Mouse (Mus musculus) intestine, postnatal 0 days (tissue): ENCODE measurements around the gene Sis. TPM values are rescaled to one million over a fixed set of nuclear protein-coding genes. Genes with fewer than 3 reads are reported as not detected.

Source experiments
- ATAC-seq: fragments of 200-750 bp; cut with Nextera tagmentation; 2 replicates; pipeline ENCODE4 v1.8.0; 2017; ENCODE audit warnings: mild to moderate bottlenecking, moderate TSS enrichment, moderate library complexity
- H3K27ac ChIP-seq: fragments of 300-500 bp; sonication (generic); 2 replicates; pipeline ENCODE4 v1.5.1; 2014; ENCODE audit warnings: mild to moderate bottlenecking, low read depth, low read length, moderate library complexity
- H3K27me3 ChIP-seq: fragments of 300-500 bp; sonication (generic); replicated peaks from 2 replicates; pipeline ENCODE4 v1.6.1; 2014; ENCODE audit warnings: low read length, mixed read lengths; ENCODE audit not compliant: control insufficient read depth, insufficient read depth
- H3K36me3 ChIP-seq: fragments of 300-500 bp; sonication (generic); 2 replicates; pipeline ENCODE4 v1.6.1; 2014; ENCODE audit warnings: mild to moderate bottlenecking, moderate library complexity; ENCODE audit not compliant: control insufficient read depth, insufficient read depth
- H3K4me1 ChIP-seq: fragments of 300-500 bp; sonication (generic); replicated peaks from 2 replicates; pipeline ENCODE4 v1.6.1; 2014; ENCODE audit warnings: antibody characterized with exemption, low read length, mixed read lengths; ENCODE audit not compliant: control insufficient read depth, insufficient read depth
- H3K4me2 ChIP-seq: fragments of 300-500 bp; sonication (generic); replicated peaks from 2 replicates; pipeline ENCODE4 v1.6.1; 2014; ENCODE audit warnings: low read depth, mild to moderate bottlenecking, moderate library complexity
- H3K4me3 ChIP-seq: fragments of 300-500 bp; sonication (generic); 2 replicates; pipeline ENCODE4 v1.5.1; 2014; ENCODE audit warnings: low read depth, low read length
- H3K9ac ChIP-seq: fragments of 300-500 bp; sonication (generic); 2 replicates; pipeline ENCODE4 v1.6.1; 2014; ENCODE audit warnings: mild to moderate bottlenecking, low read depth, low read length
- H3K9me3 ChIP-seq: fragments of 300-500 bp; sonication (generic); 2 replicates; pipeline ENCODE4 v1.6.1; 2016; ENCODE audit warnings: mixed run types; ENCODE audit not compliant: control insufficient read depth
- CTCF ChIP-seq: sonication (generic); IDR thresholded peaks from 2 replicates; pipeline ENCODE4 v1.5.1; 2016; ENCODE audit warnings: low read depth, mild to moderate bottlenecking, control low read depth, antibody characterized with exemption, moderate library complexity
- WGBS: fragments of 180-500 bp; shearing (Covaris S2); extraction: QIAGEN DNeasy Blood & Tissue Kit; methylation state at CpG from one replicate; pipeline ENCODE4 v1.1.7; 2014; 5-methylcytosine and 5-hydroxymethylcytosine counted together
- polyA plus RNA-seq: library from polyadenylated mRNA; unstranded; fragments of >200 nt; fragmentation: Nextera tagmentation; extraction: Ambion mirVana; gene quantifications from 2 replicates; pipeline ENCODE4 v1.2.1, GENCODE M21; 2015

The Sis gene
- polyA plus RNA-seq, result 2.8 and 3.1 TPM in 2 replicates

- Histone ChIP-seq H3K27me3 (no peaks in the 10 kb centered on the region), H3K9ac (no peak within 1 kb of the TSS), H3K9me3 (no peaks in the 10 kb centered on the region), H3K36me3 (no peaks in the 10 kb centered on the region), H3K27ac (no peak within 1 kb of the TSS), H3K4me2 (no peak within 1 kb of the TSS), H3K4me1 (no peaks in the 10 kb centered on the region), H3K4me3 (no peak within 1 kb of the TSS)
- TF ChIP-seq CTCF, result no peak
- peak; percentile 72 for ATAC-seq
Measured at GRCm38 (mm10) chr3:72967675-72968074, at the start of gene Sis. Gene Sis, minus strand, starts transcription at chr3:72967863.

GRCm38 (mm10) chr3:73006045-73006444 is 38.4 kb upstream of the Sis start:
- Histone ChIP-seq H3K27ac (no peak overlapping the region), H3K4me1 (no peaks in the 10 kb centered on the region), H3K4me3 (no peak overlapping the region), H3K27me3 (no peaks in the 10 kb centered on the region), H3K4me2 (no peak overlapping the region), H3K9ac (no peak overlapping the region), H3K36me3 (no peaks in the 10 kb centered on the region), H3K9me3 (no peaks in the 10 kb centered on the region)
- WGBS, result 28% methylated on average over 6 of the region's 6 CpGs
- TF ChIP-seq CTCF, result no peak
- no peak for ATAC-seq

GRCm38 (mm10) chr3:73002933-73003696 is 35.5 kb upstream of the Sis start:
- H3K36me3 ChIP-seq, result no peaks in the 10 kb centered on the region
- H3K4me3 ChIP-seq, result no peak overlapping the region
- H3K27me3 ChIP-seq, result no peaks in the 10 kb centered on the region
- H3K4me1 ChIP-seq, result no peaks in the 10 kb centered on the region
- H3K27ac ChIP-seq, result no peak overlapping the region
- ATAC-seq, result peak; percentile 97
- H3K4me2 ChIP-seq, result no peak overlapping the region
- 43% methylated on average over 4 of the region's 4 CpGs for WGBS
- H3K9me3 ChIP-seq, result no peaks in the 10 kb centered on the region
- TF ChIP-seq CTCF, result no peak
- H3K9ac ChIP-seq, result no peak overlapping the region

GRCm38 (mm10) chr3:72997517-72997916 is 29.9 kb upstream of the Sis start:
- Histone ChIP-seq H3K36me3 (no peaks in the 10 kb centered on the region), H3K27me3 (no peaks in the 10 kb centered on the region), H3K4me1 (no peaks in the 10 kb centered on the region), H3K4me2 (no peak overlapping the region), H3K9me3 (no peaks in the 10 kb centered on the region), H3K4me3 (no peak overlapping the region), H3K9ac (no peak overlapping the region), H3K27ac (no peak overlapping the region)
- 40% methylated on average over 4 of the region's 4 CpGs for WGBS
- peak; percentile 97 for ATAC-seq
- TF ChIP-seq CTCF, result no peak

- Histone ChIP-seq H3K27ac (no peak overlapping the region), H3K36me3 (no peaks in the 10 kb centered on the region), H3K4me2 (no peak overlapping the region), H3K4me3 (no peak overlapping the region), H3K4me1 (no peaks in the 10 kb centered on the region), H3K27me3 (no peaks in the 10 kb centered on the region), H3K9ac (no peak overlapping the region), H3K9me3 (no peaks in the 10 kb centered on the region)
- no peak for ATAC-seq
- whole genome bisulfite sequencing, result 27% methylated on average over 2 of the region's 2 CpGs
- TF ChIP-seq CTCF, result no peak
Measured at GRCm38 (mm10) chr3:72990992-72991391, 23.3 kb upstream of the Sis start.

GRCm38 (mm10) chr3:72976602-72977001 is 8.9 kb upstream of the Sis start:
- H3K4me3 ChIP-seq, result no peak overlapping the region
- no peaks in the 10 kb centered on the region for H3K36me3 ChIP-seq
- H3K27ac ChIP-seq, result no peak overlapping the region
- peak; percentile 43 for ATAC-seq
- peak; percentile 32; the same call in 1 of the 2 replicates for TF ChIP-seq CTCF
- no peaks in the 10 kb centered on the region for H3K9me3 ChIP-seq
- no peaks in the 10 kb centered on the region for H3K4me1 ChIP-seq
- H3K9ac ChIP-seq, result no peak overlapping the region
- H3K27me3 ChIP-seq, result no peaks in the 10 kb centered on the region
- H3K4me2 ChIP-seq, result no peak overlapping the region
- WGBS, result 24% methylated on average over 3 of the region's 3 CpGs
